Mouse (Mus musculus) left cerebral cortex, postnatal 36 days (tissue): ENCODE measurements around the gene Gm10295. TPM values are rescaled to one million over a fixed set of nuclear protein-coding genes. Genes with fewer than 3 reads are reported as not detected.
A peak's percentile ranks its signal among the peaks of the same experiment; 100 is the strongest.

Experiments
- DNase-seq, 2 experiments: peaks; one replicate each; pipeline ENCODE4 v3.0.0; 2021 to 2022; ENCODE audit warnings: low spot score in 2 of 2, mixed read lengths in 1 of 2
- intact Hi-C: fragments of 180-260 bp; cut with DNase I; formaldehyde crosslinking; loops from one replicate; pipeline ENCODE4 v1.15.1; 2025
- total RNA-seq, 2 experiments: library from RNA; stranded (reverse); gene quantifications; 2 replicates each; pipeline ENCODE4 v1.2.3; 2021

The Gm10295 gene
- not detected for total RNA-seq

- intact Hi-C loops, result no loop called here
- no peak for DNase-seq
Measured at GRCm38 (mm10) chr7:71351364-71351763, at the start of gene Gm10295. TSS of gene Gm10295 (minus strand) at chr7:71351485.

GRCm38 (mm10) chr7:71401032-71401431 lies 49.7 kb upstream of the Gm10295 start:
- intact Hi-C loops, result no loop called here
- no peak for DNase-seq

GRCm38 (mm10) chr7:71399891-71400632 lies 48.8 kb upstream of the Gm10295 start:
- DNase-seq, result no peak
- intact Hi-C loops, result no loop called here

GRCm38 (mm10) chr7:71398959-71399756 lies 47.9 kb upstream of the Gm10295 start:
- DNase-seq, result no peak
- intact Hi-C loops, result no loop called here

- no peak for DNase-seq
- intact Hi-C loops, result no loop called here
Measured at GRCm38 (mm10) chr7:71398389-71398788, 47.1 kb upstream of the Gm10295 start.

- intact Hi-C loops, result no loop called here
- DNase-seq, result no peak
Measured at GRCm38 (mm10) chr7:71392795-71393341, 41.6 kb upstream of the Gm10295 start.

- intact Hi-C loops, result no loop called here
- no peak for DNase-seq
Measured at GRCm38 (mm10) chr7:71391333-71391732, 40.0 kb upstream of the Gm10295 start.

- no peak for DNase-seq
- intact Hi-C loops, result no loop called here
Measured at GRCm38 (mm10) chr7:71390291-71390690, 39.0 kb upstream of the Gm10295 start.

- DNase-seq, result no peak
- intact Hi-C loops, result loop anchor here (10.0 kb wide), 1 partner anchor 1021 kb away; the partner anchor contains the start of gene Nr2f2
Measured at GRCm38 (mm10) chr7:71386050-71386449, 34.8 kb upstream of the Gm10295 start.

GRCm38 (mm10) chr7:71384921-71385320 lies 33.6 kb upstream of the Gm10295 start:
- intact Hi-C loops, result loop anchor here (10.0 kb wide), 1 partner anchor 1020 kb away; the partner anchor contains the start of gene Nr2f2

GRCm38 (mm10) chr7:71383341-71384130 lies 32.3 kb upstream of the Gm10295 start:
- intact Hi-C loops, result loop anchor here (10.0 kb wide), 1 partner anchor 1019 kb away; the partner anchor contains the start of gene Nr2f2
- peak; percentile 9 to 15 for DNase-seq

More at GRCm38 (mm10) chr7:71384921-71385320, 33.6 kb upstream of the Gm10295 start:
- DNase-seq, result no peak

GRCm38 (mm10) chr7:71379826-71380825 lies 28.8 kb upstream of the Gm10295 start:
- no peak for DNase-seq
- intact Hi-C loops, result loop anchor here (10.0 kb wide), 1 partner anchor 1015 kb away; the partner anchor contains the start of gene Nr2f2

GRCm38 (mm10) chr7:71378812-71379760 lies 27.8 kb upstream of the Gm10295 start:
- intact Hi-C loops, result no loop called here
- peak in 1 of 2 experiments; percentile 9 for DNase-seq

- intact Hi-C loops, result no loop called here
- DNase-seq, result no peak
Measured at GRCm38 (mm10) chr7:71377983-71378382, 26.7 kb upstream of the Gm10295 start.

- intact Hi-C loops, result no loop called here
- DNase-seq, result no peak
Measured at GRCm38 (mm10) chr7:71374059-71374458, 22.8 kb upstream of the Gm10295 start.

GRCm38 (mm10) chr7:71371916-71372315 lies 20.6 kb upstream of the Gm10295 start:
- intact Hi-C loops, result no loop called here
- DNase-seq, result no peak

- no peak for DNase-seq
- intact Hi-C loops, result no loop called here
Measured at GRCm38 (mm10) chr7:71370746-71371145, 19.5 kb upstream of the Gm10295 start.
